Mouse (Mus musculus): ENCODE measurements at regions not wholly inside any gene's neighbourhood (a gene's known extent, or its start where the extent isn't known, plus 50 kb on each side); places are given as distances from the start of the nearest gene placed in this dataset.

- TF ChIP-seq EP300 (IDR thresholded peaks at IDR 0.05; ENCODE audit: low read depth) (no peak), CTCF (IDR thresholded peaks at IDR 0.05; ENCODE audit: low read depth) (no peak)
Observed at GRCm38 (mm10) chr17:62064939-62065338, 816.2 kb downstream of the Efna5 start.

Measured in liver, postnatal 0 days (tissue).